Mouse (Mus musculus) gastrocnemius, adult 8-10 months (tissue): ENCODE results near the gene Zpr1. TPM values are rescaled to one million over a fixed set of nuclear protein-coding genes. Genes with fewer than 3 reads are reported as not detected.
A peak's percentile ranks its signal among the peaks of the same experiment; 100 is the strongest.

Source experiments
- DNase-seq, 2 experiments: peaks; one replicate each; pipeline ENCODE4 v3.0.0; 2022; ENCODE audit warnings: low spot score in 2 of 2
- total RNA-seq, 4 experiments: library from RNA; stranded (reverse); gene quantifications; 2 replicates each; pipeline ENCODE4 v1.2.4; 2022

Gene Zpr1
- 10 to 100 TPM; 21.8 to 32.3 (median 26.9) TPM for total RNA-seq

DNA sequence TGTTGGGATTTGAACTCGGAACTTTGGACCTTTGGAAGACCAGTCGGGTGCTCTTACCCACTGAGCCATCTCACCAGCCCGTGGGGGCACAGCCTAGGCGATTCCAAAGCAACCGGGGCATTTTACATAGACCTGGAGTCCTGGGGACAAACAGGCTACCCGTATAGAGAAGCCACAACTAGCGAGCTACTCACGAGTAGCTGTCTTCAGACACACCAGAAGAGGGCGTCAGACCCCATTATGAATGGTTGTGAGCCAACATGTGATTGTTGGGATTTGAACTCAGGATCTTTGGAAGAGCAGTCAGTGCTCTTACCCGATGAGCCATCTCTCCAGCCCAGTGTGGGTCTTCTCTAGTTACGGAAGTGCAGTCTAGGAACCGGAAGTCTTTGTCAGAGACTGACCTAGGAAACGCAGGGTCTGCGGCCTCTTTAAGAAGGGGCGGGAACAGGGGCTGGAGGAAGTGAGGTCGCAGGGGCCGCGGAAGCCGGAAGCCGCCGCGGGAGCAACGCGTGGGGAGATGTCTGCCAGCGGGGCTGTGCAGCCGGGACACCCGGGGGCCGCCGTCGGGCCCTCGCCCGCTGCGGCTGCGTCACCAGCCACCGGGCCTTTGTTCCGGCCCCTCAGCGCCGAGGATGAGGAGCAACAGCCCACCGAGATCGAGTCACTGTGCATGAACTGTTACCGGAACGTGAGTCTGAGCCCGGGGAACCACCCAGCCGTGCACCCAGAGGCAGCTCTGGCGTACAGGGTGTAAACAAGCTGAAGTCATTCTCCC, at the start of gene Zpr1:
Zpr1 (plus strand) TSS at position 388 of the 778 bp plus-strand sequence.
- peak; percentile 75 to 83 for DNase-seq

DNA sequence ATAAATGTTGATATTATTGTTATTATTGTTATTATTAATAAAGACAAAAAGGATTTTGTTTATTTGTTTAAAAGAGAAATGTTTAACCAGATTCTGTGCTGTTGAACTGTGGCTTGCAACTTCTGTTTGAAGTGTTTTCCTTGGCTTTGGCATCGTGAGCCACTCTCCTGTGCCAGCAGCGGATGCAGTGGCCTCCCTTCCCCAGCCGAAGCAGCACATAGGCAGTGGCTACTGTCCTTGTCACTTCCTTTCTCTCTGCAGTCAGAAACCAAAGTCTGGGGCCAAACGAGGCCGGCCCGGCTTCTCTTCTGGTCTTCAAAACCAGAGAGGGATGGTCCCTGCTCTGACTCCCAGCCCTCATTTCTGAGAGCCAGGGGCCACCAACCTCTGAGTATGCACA, 49.8 kb upstream of the Zpr1 start:
- no peak for DNase-seq

DNA sequence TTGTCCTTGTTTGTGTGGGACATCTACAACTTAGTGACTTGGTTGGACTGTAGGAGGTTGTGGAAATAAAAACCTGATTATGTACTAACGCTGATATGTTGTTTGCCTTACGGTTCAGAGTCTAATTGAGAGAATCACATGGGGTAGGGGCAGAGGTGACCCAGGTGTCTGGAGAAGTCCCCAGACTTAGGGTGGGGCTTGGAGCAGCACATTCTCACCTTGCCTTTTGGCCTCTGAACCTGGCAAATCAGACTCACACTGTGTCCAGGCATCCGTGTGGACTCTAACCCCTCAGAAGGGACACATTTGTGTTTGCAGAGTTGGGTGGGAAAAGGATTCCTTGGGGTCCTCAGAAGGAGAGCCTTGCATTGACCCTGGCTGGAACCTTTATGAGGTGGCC, 48.8 kb upstream of the Zpr1 start:
- DNase-seq, result no peak

- no peak for DNase-seq
Observed at GRCm38 (mm10) chr9:46224945-46225660, 47.8 kb upstream of the Zpr1 start.

GRCm38 (mm10) chr9:46227064-46227614, 45.7 kb upstream of the Zpr1 start:
- DNase-seq, result no peak

DNA sequence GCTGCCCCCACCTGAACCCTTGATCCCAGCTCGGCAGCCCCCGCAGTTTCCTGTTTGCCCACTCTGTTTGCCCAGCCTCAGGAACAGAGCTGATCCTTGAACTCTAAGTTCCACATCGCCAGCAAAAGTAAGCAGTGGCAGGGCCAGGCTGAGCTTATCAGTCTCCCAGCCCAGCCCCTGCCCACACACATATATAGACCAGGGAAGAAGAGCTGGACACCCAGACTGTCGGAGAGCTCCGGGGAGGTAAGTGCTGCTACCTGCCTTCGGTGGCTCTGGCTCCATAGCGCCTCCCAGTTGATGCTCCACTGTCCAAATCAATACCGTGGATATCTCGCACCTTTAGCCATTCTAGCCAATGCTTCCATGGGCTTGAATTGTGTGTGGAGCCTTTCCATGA, 44.4 kb upstream of the Zpr1 start, which contains the start of gene Apoa1:
Apoa1 (plus strand) TSS at position 90 of the 400 bp plus-strand sequence.
- no peak for DNase-seq

GRCm38 (mm10) chr9:46229573-46230449, 43.1 kb upstream of the Zpr1 start:
- peak; percentile 35 to 72 for DNase-seq

DNA sequence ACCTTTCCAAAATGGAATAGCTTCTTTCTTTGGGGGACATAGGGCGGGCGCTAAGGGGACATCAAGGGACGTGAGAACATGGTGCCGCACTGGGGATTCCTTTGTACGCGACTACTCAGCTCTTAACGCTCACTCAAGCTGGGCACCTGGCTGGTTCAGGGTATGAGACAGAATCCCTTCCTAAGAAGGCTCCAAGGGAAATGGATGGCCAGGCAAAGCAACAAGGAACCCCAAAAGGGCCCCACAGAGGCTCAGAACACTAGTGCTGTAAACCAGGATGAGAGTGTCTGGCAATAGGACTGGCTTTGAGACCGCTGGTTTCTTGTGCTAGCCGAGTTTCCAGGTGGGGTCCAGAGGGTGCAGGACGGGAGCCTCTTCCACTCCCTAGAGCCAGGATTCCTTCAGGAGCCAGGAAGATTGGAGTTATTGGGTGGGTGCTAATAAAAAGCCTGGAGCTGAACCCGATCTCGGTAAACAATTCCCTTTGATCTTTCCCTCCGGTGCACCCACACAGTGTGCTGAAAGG, 42.4 kb upstream of the Zpr1 start:
- no peak for DNase-seq

DNA sequence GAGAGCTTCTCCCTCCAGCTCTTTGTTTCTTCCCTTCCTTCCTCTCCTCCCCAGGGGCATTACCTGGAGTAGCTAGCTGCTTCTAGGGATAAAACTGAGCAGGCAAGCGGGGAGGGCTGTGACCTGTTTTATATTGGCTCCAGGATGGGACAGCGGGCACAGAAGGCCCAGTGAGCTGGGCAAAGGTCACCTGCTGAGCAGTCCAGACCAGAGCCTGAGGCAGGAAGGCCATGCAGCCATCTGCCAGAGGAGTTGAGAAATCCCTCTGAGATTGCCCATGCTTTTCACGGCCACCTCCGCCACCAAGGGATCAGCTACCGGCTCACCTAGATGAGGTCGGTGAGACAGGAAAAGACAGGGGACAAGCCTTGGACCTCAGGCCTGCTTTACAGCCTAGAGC, 37.7 kb upstream of the Zpr1 start:
- no peak for DNase-seq

DNA sequence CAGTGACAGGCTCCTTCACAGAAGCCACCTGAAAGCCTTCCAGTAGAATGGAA, 37.4 kb upstream of the Zpr1 start, which contains the start of gene Apoc3:
Apoc3 (minus strand) TSS at position 41 of the 53 bp plus-strand sequence.
- DNase-seq, result no peak

- DNase-seq, result no peak
Observed at GRCm38 (mm10) chr9:46235649-46236048, 37.2 kb upstream of the Zpr1 start.

GRCm38 (mm10) chr9:46238850-46239249, 34.0 kb upstream of the Zpr1 start:
- DNase-seq, result no peak

- no peak for DNase-seq
Observed at GRCm38 (mm10) chr9:46240526-46241153, 32.2 kb upstream of the Zpr1 start, which contains the start of gene Apoa4. Gene Apoa4 (plus strand): TSS chr9:46240696.

GRCm38 (mm10) chr9:46241818-46242217, 31.0 kb upstream of the Zpr1 start:
- DNase-seq, result no peak

DNA sequence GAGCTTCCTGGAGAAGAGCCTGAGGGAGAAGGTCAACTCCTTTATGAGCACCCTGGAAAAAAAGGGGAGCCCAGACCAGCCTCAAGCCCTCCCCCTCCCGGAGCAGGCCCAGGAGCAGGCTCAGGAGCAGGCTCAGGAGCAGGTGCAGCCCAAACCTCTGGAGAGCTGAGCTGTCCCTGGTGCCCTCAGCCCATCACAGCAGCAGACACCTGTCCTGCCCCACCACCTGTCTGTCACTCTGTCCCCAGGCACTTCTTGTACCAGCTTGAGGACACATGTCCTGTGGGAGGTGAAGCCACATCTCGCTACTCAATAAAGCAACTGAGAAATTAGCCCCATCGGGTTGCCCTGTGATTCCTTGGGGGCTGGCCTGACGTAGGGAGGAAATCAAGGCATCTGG, 29.7 kb upstream of the Zpr1 start:
- no peak for DNase-seq

DNA sequence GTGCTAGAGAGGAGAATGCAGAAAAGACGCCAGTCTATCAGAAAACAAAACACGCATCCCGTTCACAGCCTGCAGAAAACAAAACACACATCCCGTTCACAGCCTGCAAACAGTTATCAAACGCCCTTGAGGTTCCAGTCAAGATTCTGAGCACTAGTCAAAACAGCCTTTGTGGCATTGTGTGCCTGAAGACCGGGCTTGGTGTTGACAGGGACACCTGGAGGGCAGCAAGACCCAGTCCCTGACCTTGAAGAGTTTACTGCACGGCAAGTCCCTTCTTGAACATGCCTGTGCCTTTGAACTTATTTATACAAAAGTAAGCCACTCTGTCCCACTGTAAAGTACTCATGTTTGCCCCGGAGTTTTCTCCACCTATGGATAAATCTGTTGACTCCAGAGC, 29.3 kb upstream of the Zpr1 start:
- no peak for DNase-seq

- no peak for DNase-seq
Observed at GRCm38 (mm10) chr9:46246752-46247324, 26.0 kb upstream of the Zpr1 start.

DNA sequence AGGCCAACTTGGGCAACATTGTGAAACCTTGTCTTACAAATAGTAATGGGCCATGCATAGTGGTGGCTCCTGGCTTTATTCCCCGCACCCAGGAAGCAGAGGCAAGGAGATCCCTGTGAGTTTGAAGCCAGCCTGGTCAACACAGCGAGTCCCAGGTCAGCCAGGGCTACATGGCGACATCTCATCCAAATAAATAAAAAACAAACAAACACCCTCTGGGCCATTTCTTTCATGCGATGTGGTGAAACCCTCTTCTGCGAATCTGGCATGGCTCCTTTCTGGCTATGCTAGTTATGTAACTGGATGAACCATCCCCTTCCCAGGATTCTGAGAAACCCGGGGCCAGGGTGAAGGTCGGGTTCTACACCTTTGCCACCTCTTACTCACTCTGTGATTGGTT, 16.7 kb upstream of the Zpr1 start:
- no peak for DNase-seq

DNA sequence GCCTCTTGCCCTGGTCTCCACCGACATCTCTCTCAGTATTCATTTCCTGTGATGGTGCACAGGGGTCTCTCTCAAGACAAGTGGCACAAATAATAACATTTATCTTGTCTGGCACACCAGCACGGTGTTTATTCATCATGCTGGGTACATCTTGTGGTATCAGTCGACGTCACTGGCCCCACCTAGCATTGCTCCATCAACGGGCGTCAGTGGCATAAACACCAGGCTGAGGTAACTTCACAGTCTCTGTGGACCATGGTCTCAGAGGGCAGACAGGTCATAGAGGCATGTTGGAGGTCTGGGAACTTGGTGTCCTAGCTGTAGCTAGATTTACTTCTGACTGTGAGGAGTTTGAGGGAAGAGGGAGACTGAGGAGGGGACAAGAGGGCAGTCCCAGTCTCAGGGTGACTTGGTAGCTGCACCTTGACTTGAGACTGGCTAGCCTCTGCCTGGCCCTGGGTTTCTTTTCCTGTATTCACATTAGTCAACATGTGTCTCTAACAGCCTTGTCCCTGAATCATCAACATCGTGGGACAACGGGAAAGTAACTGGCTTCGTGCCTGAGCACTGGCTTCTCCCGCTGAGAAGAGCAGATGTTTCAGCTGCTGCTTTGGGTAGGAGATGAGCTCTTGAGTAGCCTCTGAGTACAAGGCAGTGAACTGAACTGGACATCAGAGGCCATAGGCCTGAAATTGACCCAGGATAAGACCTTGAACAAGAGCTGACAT, 16.0 kb upstream of the Zpr1 start:
- no peak for DNase-seq

- no peak for DNase-seq
Observed at GRCm38 (mm10) chr9:46257546-46257945, 15.3 kb upstream of the Zpr1 start.
